Mouse (Mus musculus) kidney, adult 2 months (tissue): ENCODE data around the gene Arid2. TPM values are rescaled to one million over a fixed set of nuclear protein-coding genes. Genes with fewer than 3 reads are reported as not detected.

Source experiments
- DNase-seq: peaks from one replicate; pipeline ENCODE4 v3.0.0; 2021
- H3K27ac ChIP-seq: fragments of 200-500 bp; 2 replicates; pipeline ENCODE4 v1.5.1; 2012; ENCODE audit warnings: low read depth, low read length, control low read depth, inconsistent platforms; ENCODE audit not compliant: insufficient read depth
- H3K27me3 ChIP-seq: fragments of 200-500 bp; replicated peaks from 2 replicates; pipeline ENCODE4 v1.6.1; 2012; ENCODE audit warnings: mild to moderate bottlenecking, moderate library complexity, low read length, inconsistent platforms; ENCODE audit not compliant: control insufficient read depth, insufficient read depth
- H3K36me3 ChIP-seq: fragments of 200-500 bp; 2 replicates; pipeline ENCODE4 v1.6.1; 2012; ENCODE audit warnings: mild to moderate bottlenecking, moderate library complexity, low read length, inconsistent platforms; ENCODE audit not compliant: control insufficient read depth, insufficient read depth
- H3K4me1 ChIP-seq: fragments of 200-500 bp; 2 replicates; pipeline ENCODE4 v1.6.1; 2011; ENCODE audit warnings: low read length; ENCODE audit not compliant: control insufficient read depth, insufficient read depth
- H3K4me3 ChIP-seq: fragments of 200-500 bp; 2 replicates; pipeline ENCODE4 v1.5.1; 2011; ENCODE audit warnings: mild to moderate bottlenecking, low read depth, low read length, control low read depth; ENCODE audit not compliant: insufficient read depth
- CTCF ChIP-seq: fragments of 200-500 bp; conservative IDR thresholded peaks from 2 replicates; pipeline ENCODE4 v1.5.1; 2011; ENCODE audit warnings: low read depth, mild to moderate bottlenecking, control low read depth, low read length, moderate library complexity, mixed read lengths; ENCODE audit not compliant: insufficient read depth, insufficient read length
- POLR2A ChIP-seq: fragments of 200-500 bp; IDR thresholded peaks from one replicate; pipeline ENCODE4 v1.6.1; 2011; ENCODE audit warnings: low read depth, low read length, control low read depth
- WGBS: fragments of 180-500 bp; shearing (Covaris S2); methylation state at CpG from one replicate; pipeline ENCODE4 v1.1.7; 2018; 5-methylcytosine and 5-hydroxymethylcytosine counted together
- polyA plus RNA-seq: library from polyadenylated mRNA; depleted of rRNA; stranded (reverse); fragments of >200 nt; gene quantifications from 2 replicates; pipeline ENCODE4 v1.2.3, GENCODE M21; 2012

Gene Arid2
- polyA plus RNA-seq, 1 experiment, result 11.8 TPM

- H3K27me3 ChIP-seq, result no peaks in the 10 kb centered on the region
- no peaks in the 10 kb centered on the region for H3K4me1 ChIP-seq
- H3K36me3 ChIP-seq, result peaks cover 2% of the 10 kb centered on the region
- no peak overlapping the region for H3K4me3 ChIP-seq
- 94% methylated on average over 6 of the region's 6 CpGs for WGBS
- H3K27ac ChIP-seq, result no peak overlapping the region
- TF ChIP-seq CTCF (no peak), POLR2A (no peak)
- DNase-seq, result no peak
Measured at GRCm38 (mm10) chr15:96395071-96395470, 107.8 kb downstream of the Arid2 start.

- no peak for DNase-seq
- H3K36me3 ChIP-seq, result peaks cover 2% of the 10 kb centered on the region
- 88% methylated on average over 8 of the region's 8 CpGs for WGBS
- no peaks in the 10 kb centered on the region for H3K27me3 ChIP-seq
- no peak overlapping the region for H3K27ac ChIP-seq
- no peak for TF ChIP-seq POLR2A
- TF ChIP-seq CTCF, result no peak
- H3K4me3 ChIP-seq, result no peak overlapping the region
- H3K4me1 ChIP-seq, result no peaks in the 10 kb centered on the region
Measured at GRCm38 (mm10) chr15:96396641-96397344, 109.5 kb downstream of the Arid2 start.

GRCm38 (mm10) chr15:96398333-96398732, 111.0 kb downstream of the Arid2 start:
- Histone ChIP-seq H3K4me3 (no peak overlapping the region), H3K36me3 (peaks cover 2% of the 10 kb centered on the region), H3K27me3 (no peaks in the 10 kb centered on the region), H3K4me1 (no peaks in the 10 kb centered on the region), H3K27ac (no peak overlapping the region)
- TF ChIP-seq POLR2A, result no peak
- no peak for TF ChIP-seq CTCF
- DNase-seq, result no peak
- WGBS, result 90% methylated on average over 10 of the region's 10 CpGs

- DNase-seq, result no peak
- Histone ChIP-seq H3K36me3 (no peaks in the 10 kb centered on the region; the same call in 1 of the 2 replicates), H3K27me3 (no peaks in the 10 kb centered on the region), H3K27ac (no peak overlapping the region), H3K4me1 (no peaks in the 10 kb centered on the region), H3K4me3 (no peak overlapping the region)
- TF ChIP-seq CTCF (no peak), POLR2A (no peak)
- 72% methylated on average over 5 of the region's 5 CpGs for WGBS
Measured at GRCm38 (mm10) chr15:96405548-96405947, 118.2 kb downstream of the Arid2 start.

GRCm38 (mm10) chr15:96406253-96406652, 118.9 kb downstream of the Arid2 start:
- no peak overlapping the region for H3K27ac ChIP-seq
- DNase-seq, result no peak
- WGBS, result 90% methylated on average over 4 of the region's 4 CpGs
- H3K4me3 ChIP-seq, result no peak overlapping the region
- TF ChIP-seq POLR2A (no peak), CTCF (no peak)
- H3K36me3 ChIP-seq, result no peaks in the 10 kb centered on the region; the same call in 1 of the 2 replicates
- H3K4me1 ChIP-seq, result no peaks in the 10 kb centered on the region
- no peaks in the 10 kb centered on the region for H3K27me3 ChIP-seq

GRCm38 (mm10) chr15:96407151-96407550, 119.8 kb downstream of the Arid2 start:
- 73% methylated on average over 2 of the region's 2 CpGs for WGBS
- H3K36me3 ChIP-seq, result no peaks in the 10 kb centered on the region; the same call in 1 of the 2 replicates

GRCm38 (mm10) chr15:96408717-96409121, 121.4 kb downstream of the Arid2 start:
- Histone ChIP-seq H3K4me1 (no peaks in the 10 kb centered on the region), H3K4me3 (no peak overlapping the region), H3K27ac (no peak overlapping the region), H3K36me3 (no peaks in the 10 kb centered on the region; the same call in 1 of the 2 replicates), H3K27me3 (no peaks in the 10 kb centered on the region)
- TF ChIP-seq POLR2A (no peak), CTCF (no peak)
- no peak for DNase-seq
- 88% methylated on average over 6 of the region's 6 CpGs for WGBS

More at GRCm38 (mm10) chr15:96407151-96407550, 119.8 kb downstream of the Arid2 start:
- H3K4me1 ChIP-seq, result no peaks in the 10 kb centered on the region
- no peak overlapping the region for H3K27ac ChIP-seq
- H3K27me3 ChIP-seq, result no peaks in the 10 kb centered on the region
- no peak overlapping the region for H3K4me3 ChIP-seq
- DNase-seq, result no peak
- no peak for TF ChIP-seq CTCF
- TF ChIP-seq POLR2A, result no peak

- H3K27ac ChIP-seq, result no peak overlapping the region
- peaks cover 20% of the 10 kb centered on the region for H3K36me3 ChIP-seq
- TF ChIP-seq CTCF, result no peak
- no peak overlapping the region for H3K4me3 ChIP-seq
- no peak for DNase-seq
- H3K4me1 ChIP-seq, result no peaks in the 10 kb centered on the region
- no peaks in the 10 kb centered on the region for H3K27me3 ChIP-seq
- WGBS, result 90% methylated on average over 12 of the region's 12 CpGs
Measured at GRCm38 (mm10) chr15:96418161-96418560, 130.8 kb downstream of the Arid2 start.
